ENCODE assay signal across 8 mouse cellular contexts in the genomic region with DNA sequence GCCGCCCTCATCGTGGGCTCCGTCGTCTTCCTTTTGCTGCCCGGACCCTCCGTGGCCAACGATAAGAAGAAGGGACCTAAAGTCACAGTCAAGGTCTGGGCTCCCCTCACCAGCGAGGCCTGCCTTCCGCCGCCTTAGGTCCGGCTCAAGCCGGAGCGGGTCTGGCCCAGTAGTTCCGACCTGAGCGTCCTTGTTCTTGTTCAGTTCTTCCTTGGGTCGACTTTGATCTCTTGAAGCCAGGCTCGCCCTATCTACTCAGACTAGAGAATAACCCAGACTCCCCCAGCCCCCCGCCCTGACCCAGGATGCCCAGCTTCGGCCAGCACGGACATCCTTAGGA. TPM values are rescaled to one million over a fixed set of nuclear protein-coding genes. Genes with fewer than 3 reads are reported as not detected.
DNase-seq lines count a peak whose midpoint lies in the region; ATAC-seq and TF ChIP-seq lines count a peak whose summit lies in the region.

No protein-coding gene starts in this region.

- peak overlapping the region; percentile 86 for H3K27ac ChIP-seq in heart, postnatal 0 days (ENCODE audit: low read depth)
- H3K27ac ChIP-seq in bone marrow macrophage, adult 2 months (ENCODE audit: insufficient read depth, low read depth, low read length) = peak overlapping the region; percentile 52
- H3K27ac ChIP-seq in hindbrain, embryonic 15.5 days (replicated peaks) = peak overlapping the region; percentile 87
- H3K27ac ChIP-seq in midbrain, embryonic 15.5 days = peak overlapping the region; percentile 92

- no peaks in the 10 kb centered on the region for H3K9me3 ChIP-seq in heart, postnatal 0 days (replicated peaks; ENCODE audit: control insufficient read depth, low read length)
- H3K9me3 ChIP-seq in hindbrain, embryonic 15.5 days = no peaks in the 10 kb centered on the region
- no peaks in the 10 kb centered on the region for H3K9me3 ChIP-seq in midbrain, embryonic 15.5 days

- no peak for TF ChIP-seq EP300 in heart, postnatal 0 days (IDR thresholded peaks at IDR 0.05; ENCODE audit: low read depth)

- peak overlapping the region; percentile 89 for H3K4me2 ChIP-seq in heart, postnatal 0 days (ENCODE audit: low read depth, low read length)
- peak overlapping the region; percentile 80 for H3K4me2 ChIP-seq in hindbrain, embryonic 15.5 days
- H3K4me2 ChIP-seq in midbrain, embryonic 15.5 days = peak overlapping the region; percentile 66

- no peak for TF ChIP-seq POLR2A in bone marrow macrophage, adult 2 months (IDR thresholded peaks at IDR 0.05; ENCODE audit: borderline replicate concordance, low read depth, low read length)

- DNase-seq in heart, postnatal 0 days (ENCODE audit: low spot score) = no peak
- no peak for DNase-seq in heart, adult 9 months (ENCODE audit: low spot score in 2 of 2)
- DNase-seq in thymus, adult 18-20 months = no peak
- no peak for DNase-seq in urinary bladder, adult 2 months (ENCODE audit: low spot score)
- no peak for DNase-seq in adipocyte (ENCODE audit: low spot score)

- no peak for TF ChIP-seq CTCF in heart, postnatal 0 days (IDR thresholded peaks at IDR 0.05; ENCODE audit: low read depth)
- no peak for TF ChIP-seq CTCF in bone marrow macrophage, adult 2 months (IDR thresholded peaks at IDR 0.05; ENCODE audit: low read depth, low read length)

- peaks cover 17% of the 10 kb centered on the region for H3K4me1 ChIP-seq in heart, postnatal 0 days (ENCODE audit: control insufficient read depth, insufficient read depth)
- peaks cover 17% of the 10 kb centered on the region for H3K4me1 ChIP-seq in bone marrow macrophage, adult 2 months (ENCODE audit: control insufficient read depth, insufficient read depth, low read length)
- peaks cover 28% of the 10 kb centered on the region for H3K4me1 ChIP-seq in hindbrain, embryonic 15.5 days (replicated peaks)
- H3K4me1 ChIP-seq in midbrain, embryonic 15.5 days = peaks cover 19% of the 10 kb centered on the region

- WGBS in heart, postnatal 0 days = under 1% methylated on average over 20 of the region's 20 CpGs
- WGBS in hindbrain, embryonic 15.5 days = under 1% methylated on average over 20 of the region's 20 CpGs
- WGBS in midbrain, embryonic 15.5 days = under 1% methylated on average over 20 of the region's 20 CpGs

- peaks cover 26% of the 10 kb centered on the region for H3K36me3 ChIP-seq in heart, postnatal 0 days (replicated peaks; ENCODE audit: control insufficient read depth, insufficient read depth, low read length)
- peaks cover 26% of the 10 kb centered on the region for H3K36me3 ChIP-seq in hindbrain, embryonic 15.5 days
- peaks cover 19% of the 10 kb centered on the region for H3K36me3 ChIP-seq in midbrain, embryonic 15.5 days (replicated peaks)

- H3K9ac ChIP-seq in heart, postnatal 0 days (replicated peaks; ENCODE audit: low read depth, low read length) = peak overlapping the region; percentile 92
- H3K9ac ChIP-seq in hindbrain, embryonic 15.5 days = peak overlapping the region; percentile 87
- peak overlapping the region; percentile 95 for H3K9ac ChIP-seq in midbrain, embryonic 15.5 days

- H3K4me3 ChIP-seq in heart, postnatal 0 days (ENCODE audit: low read depth, low read length) = peak overlapping the region; percentile 94
- H3K4me3 ChIP-seq in bone marrow macrophage, adult 2 months (ENCODE audit: insufficient read depth, low read length) = peak overlapping the region; percentile 97
- peak overlapping the region; percentile 74 for H3K4me3 ChIP-seq in hindbrain, embryonic 15.5 days
- peak overlapping the region; percentile 83 for H3K4me3 ChIP-seq in midbrain, embryonic 15.5 days

- ATAC-seq in heart, postnatal 0 days (ENCODE audit: insufficient read depth, low read depth) = peak; percentile 72
- ATAC-seq in hindbrain, embryonic 15.5 days (ENCODE audit: low FRiP score, low read depth) = peak; percentile 77
- ATAC-seq in midbrain, embryonic 15.5 days (replicated peaks) = peak; percentile 79

- no peaks in the 10 kb centered on the region for H3K27me3 ChIP-seq in heart, postnatal 0 days (ENCODE audit: control insufficient read depth, insufficient read depth, low read length)
- no peaks in the 10 kb centered on the region for H3K27me3 ChIP-seq in hindbrain, embryonic 15.5 days
- H3K27me3 ChIP-seq in midbrain, embryonic 15.5 days (replicated peaks) = no peaks in the 10 kb centered on the region

RNA-seq across cellular contexts. Expression of a gene that starts 0.3 kb away (rescaled TPM):
- total RNA-seq in heart, postnatal 0 days (2014; rRNA removed; ENCODE audit: low replicate concordance) = 261 and 277 TPM in 2 replicates
- 310 and 323 TPM in 2 replicates for polyA plus RNA-seq in heart, postnatal 0 days (2015; fragmentation: Nextera tagmentation; extraction: Ambion mirVana)
- 274 and 288 TPM in 2 replicates for polyA plus RNA-seq in bone marrow macrophage, adult 2 months (2012; ENCODE audit: insufficient read depth, insufficient read length, missing spikeins)
- polyA plus RNA-seq in hindbrain, embryonic 15.5 days (2015; fragmentation: Nextera tagmentation; extraction: Ambion mirVana) = 346 and 359 TPM in 2 replicates
- polyA plus RNA-seq in midbrain, embryonic 15.5 days (2015; fragmentation: Nextera tagmentation; extraction: Ambion mirVana) = 308 and 311 TPM in 2 replicates
- polyA plus RNA-seq in urinary bladder, adult 2 months (2012; rRNA removed) = 442 and 532 TPM in 2 replicates

RNA-seq across cellular contexts. Expression of a gene that starts 9.2 kb away (rescaled TPM):
- 3.0 TPM in 1 of 2 replicates, not detected in the other for total RNA-seq in heart, postnatal 0 days (2014; rRNA removed; ENCODE audit: low replicate concordance)
- 0.74 and 0.98 TPM in 2 replicates for polyA plus RNA-seq in heart, postnatal 0 days (2015; fragmentation: Nextera tagmentation; extraction: Ambion mirVana)
- polyA plus RNA-seq in bone marrow macrophage, adult 2 months (2012; ENCODE audit: insufficient read depth, insufficient read length, missing spikeins) = 0.28 and 0.32 TPM in 2 replicates
- 9.1 and 11.6 TPM in 2 replicates for polyA plus RNA-seq in hindbrain, embryonic 15.5 days (2015; fragmentation: Nextera tagmentation; extraction: Ambion mirVana)
- polyA plus RNA-seq in midbrain, embryonic 15.5 days (2015; fragmentation: Nextera tagmentation; extraction: Ambion mirVana) = 11.2 and 11.9 TPM in 2 replicates
- polyA plus RNA-seq in urinary bladder, adult 2 months (2012; rRNA removed) = 0.81 and 1.6 TPM in 2 replicates
